Mouse (Mus musculus): ENCODE measurements around the gene Dmd. TPM values are rescaled to one million over a fixed set of nuclear protein-coding genes. Genes with fewer than 3 reads are reported as not detected.
"Not testable (repeated sequence)": the region's sequence is repeated elsewhere in the genome, so short reads cannot be mapped to it uniquely, and the experiment has no call there.

The Dmd gene
- total and polyA plus RNA-seq, 3 experiments, result not detected

DNA sequence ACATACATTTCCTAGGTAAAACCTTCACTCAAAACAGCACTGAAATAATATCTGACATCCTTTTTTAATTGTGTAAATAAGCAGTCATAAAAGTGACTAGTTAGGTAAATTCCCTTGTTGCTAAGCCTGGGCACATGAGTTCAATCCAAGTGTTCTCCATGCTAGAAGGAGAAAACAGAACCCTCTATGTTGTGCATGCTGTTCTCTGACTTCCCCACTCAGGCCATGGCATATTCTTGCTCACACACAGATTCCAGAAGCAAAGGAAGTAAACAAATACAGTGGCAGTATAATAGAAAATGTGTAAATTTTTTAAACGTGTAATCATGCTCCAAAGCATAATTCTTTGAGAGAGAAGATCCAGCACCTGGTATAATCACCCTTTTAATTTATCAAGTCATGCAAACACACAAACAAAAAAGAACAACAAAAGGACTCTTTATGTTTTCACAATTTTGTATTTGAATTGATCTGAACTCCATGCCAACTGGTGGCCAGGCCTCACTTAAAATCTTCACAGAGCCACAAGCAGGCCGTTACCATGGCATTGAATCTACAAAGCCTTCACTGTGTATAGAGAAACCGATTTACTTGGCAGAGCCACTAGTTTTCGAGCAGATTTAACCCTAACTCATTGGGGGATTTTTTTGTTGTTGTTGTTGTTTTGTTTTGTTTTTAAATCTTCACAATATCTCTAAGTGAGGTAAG is 797.8 kb downstream of the Dmd start:
- no peaks in the 10 kb centered on the region for H3K4me1 ChIP-seq (ENCODE audit: control insufficient read depth in 1 of 2, insufficient read depth in 2 of 2, low read length in 2 of 2)
- no peaks in the 10 kb centered on the region for H3K79me2 ChIP-seq (ENCODE audit: control insufficient read depth, insufficient read depth, low read length, poor library complexity)
- no peak for TF ChIP-seq USF2 (IDR thresholded peaks at IDR 0.05; ENCODE audit: borderline replicate concordance in 1 of 2, insufficient read depth in 1 of 2, low read depth in 1 of 2, low read length in 2 of 2)
- no peak for DNase-seq (ENCODE audit: low read depth, low spot score)
- no peaks in the 10 kb centered on the region for H3K27me3 ChIP-seq (ENCODE audit: control insufficient read depth in 1 of 2, insufficient read depth in 2 of 2, low read length in 2 of 2)
- H3K9me3 ChIP-seq (replicated peaks; ENCODE audit: insufficient read depth, low read length), result no peaks in the 10 kb centered on the region
- no peak overlapping the region for H3K27ac ChIP-seq (ENCODE audit: control insufficient read depth, low read depth, low read length)
- H3K9ac ChIP-seq (ENCODE audit: control insufficient read depth, low read depth, low read length, poor library complexity, severe bottlenecking), result no peak overlapping the region
- H3K4me3 ChIP-seq (ENCODE audit: control insufficient read depth in 1 of 2, insufficient read depth in 1 of 2, low read depth in 2 of 2, low read length in 2 of 2), result no peak overlapping the region
- H3K36me3 ChIP-seq (ENCODE audit: control insufficient read depth in 1 of 2, insufficient read depth in 2 of 2, low read length in 2 of 2), result no peaks in the 10 kb centered on the region

DNA sequence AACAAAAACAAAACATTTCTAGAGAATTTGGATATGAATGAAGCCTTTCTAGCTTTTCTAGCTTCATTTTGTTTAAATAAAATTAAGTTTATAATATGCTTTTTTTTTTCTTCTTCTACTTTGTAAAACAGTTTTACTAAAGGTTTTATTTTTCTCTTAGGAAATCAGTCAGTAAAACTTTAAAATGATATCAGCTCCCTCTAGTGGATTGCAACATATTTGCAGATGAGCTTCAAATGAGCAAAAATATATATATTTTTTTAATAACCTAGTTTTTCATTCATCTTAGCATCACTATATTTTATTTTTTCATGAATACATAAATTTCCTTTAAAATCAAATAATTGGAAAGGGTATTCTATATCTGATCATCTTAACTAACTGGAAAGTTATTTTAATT is 838.7 kb downstream of the Dmd start:
- DNase-seq (ENCODE audit: low read depth, low spot score), result peak; percentile 2
- Histone ChIP-seq H3K9ac (ENCODE audit: control insufficient read depth, low read depth, low read length, poor library complexity, severe bottlenecking) (no peak overlapping the region), H3K9me3 (replicated peaks; ENCODE audit: insufficient read depth, low read length) (no peaks in the 10 kb centered on the region), H3K27ac (ENCODE audit: control insufficient read depth, low read depth, low read length) (no peak overlapping the region), H3K4me1 (ENCODE audit: control insufficient read depth in 1 of 2, insufficient read depth in 2 of 2, low read length in 2 of 2) (no peaks in the 10 kb centered on the region), H3K79me2 (ENCODE audit: control insufficient read depth, insufficient read depth, low read length, poor library complexity) (no peaks in the 10 kb centered on the region), H3K4me3 (ENCODE audit: control insufficient read depth in 1 of 2, insufficient read depth in 1 of 2, low read depth in 2 of 2, low read length in 2 of 2) (no peak overlapping the region), H3K36me3 (ENCODE audit: control insufficient read depth in 1 of 2, insufficient read depth in 2 of 2, low read length in 2 of 2) (no peaks in the 10 kb centered on the region), H3K27me3 (ENCODE audit: control insufficient read depth in 1 of 2, insufficient read depth in 2 of 2, low read length in 2 of 2) (no peaks in the 10 kb centered on the region)
- TF ChIP-seq ZMIZ1 (IDR thresholded peaks at IDR 0.05; ENCODE audit: low read depth, low read length) (no peak), CTCF (IDR thresholded peaks at IDR 0.05 in 2 of 3, conservative IDR thresholded peaks at IDR 0.05 in 1 of 3; ENCODE audit: control insufficient read depth in 1 of 3, insufficient read depth in 1 of 3, low read depth in 2 of 3, low read length in 3 of 3, poor library complexity in 1 of 3, severe bottlenecking in 1 of 3) (peak in 1 of 3 experiments; percentile 22; a peak in 1 of 6 replicates), RAD21 (IDR thresholded peaks at IDR 0.05; ENCODE audit: low read depth, low read length) (peak; percentile 33)

DNA sequence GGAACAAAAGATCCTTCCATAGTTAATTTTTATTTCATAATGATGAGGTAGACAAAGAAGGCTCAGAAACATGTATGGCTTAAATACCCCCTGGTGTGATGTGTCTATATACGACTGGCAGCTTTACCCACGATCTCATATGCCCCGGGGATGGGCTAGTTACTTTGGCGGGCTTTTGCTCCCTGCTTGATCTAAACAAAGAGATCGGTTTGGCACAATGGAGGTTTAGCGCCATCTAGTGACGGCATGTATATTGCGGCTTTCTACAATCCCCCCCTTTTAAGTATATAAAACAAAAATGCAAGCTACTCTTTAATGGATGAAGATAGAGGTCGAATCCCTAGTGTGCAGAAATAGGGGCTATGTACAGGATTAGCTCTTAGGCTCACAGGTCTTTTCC is 918.8 kb downstream of the Dmd start:
- H3K4me1 ChIP-seq (ENCODE audit: control insufficient read depth in 1 of 2, insufficient read depth in 2 of 2, low read length in 2 of 2); H3K4me3 ChIP-seq (ENCODE audit: control insufficient read depth in 1 of 2, insufficient read depth in 1 of 2, low read depth in 2 of 2, low read length in 2 of 2); H3K9me3 ChIP-seq (replicated peaks; ENCODE audit: insufficient read depth, low read length); H3K79me2 ChIP-seq (ENCODE audit: control insufficient read depth, insufficient read depth, low read length, poor library complexity); H3K27ac ChIP-seq (ENCODE audit: control insufficient read depth, low read depth, low read length); H3K27me3 ChIP-seq (ENCODE audit: control insufficient read depth in 1 of 2, insufficient read depth in 2 of 2, low read length in 2 of 2); H3K36me3 ChIP-seq (ENCODE audit: control insufficient read depth in 1 of 2, insufficient read depth in 2 of 2, low read length in 2 of 2); H3K9ac ChIP-seq (ENCODE audit: control insufficient read depth, low read depth, low read length, poor library complexity, severe bottlenecking): not testable (repeated sequence)
- DNase-seq (ENCODE audit: low read depth, low spot score), result peak; percentile 39
- TF ChIP-seq SMC3 (IDR thresholded peaks at IDR 0.05; ENCODE audit: low read depth, low read length) (peak; percentile 21; the same call in 1 of the 2 replicates), RAD21 (IDR thresholded peaks at IDR 0.05; ENCODE audit: low read depth, low read length) (peak; percentile 40), CTCF (IDR thresholded peaks at IDR 0.05 in 2 of 3, conservative IDR thresholded peaks at IDR 0.05 in 1 of 3; ENCODE audit: control insufficient read depth in 1 of 3, insufficient read depth in 1 of 3, low read depth in 2 of 3, low read length in 3 of 3, poor library complexity in 1 of 3, severe bottlenecking in 1 of 3) (peak; percentile 27 to 43 (median 37); a peak in 4 of 6 replicates)

DNA sequence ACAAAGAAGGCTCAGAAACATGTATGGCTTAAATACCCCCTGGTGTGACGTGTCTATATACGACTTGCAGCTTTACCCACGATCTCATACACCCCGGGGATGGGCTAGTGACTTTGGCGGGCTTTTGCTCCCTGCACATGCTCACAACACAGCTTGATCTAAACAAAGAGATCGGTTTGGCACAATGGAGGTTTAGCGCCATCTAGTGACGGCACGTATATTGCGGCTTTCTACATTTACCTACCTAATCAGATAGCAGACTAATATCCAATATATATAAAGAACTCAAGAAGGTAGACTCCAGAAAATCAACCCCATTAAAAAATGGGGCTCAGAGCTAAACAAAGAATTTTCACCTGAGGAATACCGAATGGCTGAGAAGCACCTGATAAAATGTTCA is 926.7 kb downstream of the Dmd start:
- not testable (repeated sequence) for H3K9ac ChIP-seq (ENCODE audit: control insufficient read depth, low read depth, low read length, poor library complexity, severe bottlenecking); H3K4me3 ChIP-seq (ENCODE audit: control insufficient read depth in 1 of 2, insufficient read depth in 1 of 2, low read depth in 2 of 2, low read length in 2 of 2); H3K79me2 ChIP-seq (ENCODE audit: control insufficient read depth, insufficient read depth, low read length, poor library complexity); H3K36me3 ChIP-seq (ENCODE audit: control insufficient read depth in 1 of 2, insufficient read depth in 2 of 2, low read length in 2 of 2); H3K27ac ChIP-seq (ENCODE audit: control insufficient read depth, low read depth, low read length); H3K27me3 ChIP-seq (ENCODE audit: control insufficient read depth in 1 of 2, insufficient read depth in 2 of 2, low read length in 2 of 2); H3K4me1 ChIP-seq (ENCODE audit: control insufficient read depth in 1 of 2, insufficient read depth in 2 of 2, low read length in 2 of 2); H3K9me3 ChIP-seq (replicated peaks; ENCODE audit: insufficient read depth, low read length)
- DNase-seq (ENCODE audit: low read depth, low spot score), result peak; percentile 62
- TF ChIP-seq CTCF (IDR thresholded peaks at IDR 0.05 in 2 of 3, conservative IDR thresholded peaks at IDR 0.05 in 1 of 3; ENCODE audit: control insufficient read depth in 1 of 3, insufficient read depth in 1 of 3, low read depth in 2 of 3, low read length in 3 of 3, poor library complexity in 1 of 3, severe bottlenecking in 1 of 3) (peak in 2 of 3 experiments; percentile 23 to 25; a peak in 2 of 6 replicates), RAD21 (IDR thresholded peaks at IDR 0.05; ENCODE audit: low read depth, low read length) (peak; percentile 14)
